Mouse (Mus musculus): ENCODE data around the gene Ifna13. TPM values are rescaled to one million over a fixed set of nuclear protein-coding genes. Genes with fewer than 3 reads are reported as not detected.

The Ifna13 gene
- polyA plus RNA-seq (2014; fragmentation: Nextera tagmentation; extraction: Ambion mirVana), result not detected in 2 replicates

DNA sequence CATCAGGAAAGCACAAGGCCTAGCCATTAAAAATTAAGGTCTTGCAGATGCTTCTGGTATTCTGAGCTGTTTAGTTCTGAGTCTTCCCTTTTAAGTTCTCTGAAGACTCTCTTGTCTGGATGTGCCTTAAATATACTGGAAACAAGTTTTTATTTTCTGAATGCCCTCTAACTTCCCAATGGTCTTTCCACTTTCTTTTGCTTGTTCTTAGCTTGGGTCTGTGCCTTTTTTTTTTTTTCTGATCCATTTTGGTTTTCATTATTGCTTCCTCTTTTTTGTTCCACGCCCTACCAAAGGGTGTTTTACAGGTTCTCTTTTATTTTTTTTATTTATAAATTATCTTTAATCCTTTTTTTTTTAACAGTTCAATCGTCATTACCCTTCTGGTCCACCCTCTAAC, at the start of gene Ifna13:
Ifna13 (minus strand) TSS at position 101 of the 400 bp plus-strand sequence.
- no peaks in the 10 kb centered on the region for H3K36me3 ChIP-seq (replicated peaks; ENCODE audit: control insufficient read depth, insufficient read depth)
- H3K27ac ChIP-seq, result no peak within 1 kb of the TSS
- ATAC-seq (ENCODE audit: low FRiP score) (no peak), DNase-seq (ENCODE audit: low spot score) (no peak)
- no peak within 1 kb of the TSS for H3K4me2 ChIP-seq (replicated peaks)
- H3K27me3 ChIP-seq (ENCODE audit: control insufficient read depth, insufficient read depth, low read length), result no peaks in the 10 kb centered on the region
- H3K4me3 ChIP-seq (replicated peaks; ENCODE audit: low read length), result no peak within 1 kb of the TSS
- H3K9ac ChIP-seq, result no peak within 1 kb of the TSS
- WGBS, result 69% methylated on average over 2 of the region's 2 CpGs
- no peaks in the 10 kb centered on the region for H3K4me1 ChIP-seq (replicated peaks; ENCODE audit: control insufficient read depth, insufficient read depth, low read length)
- no peaks in the 10 kb centered on the region for H3K9me3 ChIP-seq (ENCODE audit: control insufficient read depth, low read length)

DNA sequence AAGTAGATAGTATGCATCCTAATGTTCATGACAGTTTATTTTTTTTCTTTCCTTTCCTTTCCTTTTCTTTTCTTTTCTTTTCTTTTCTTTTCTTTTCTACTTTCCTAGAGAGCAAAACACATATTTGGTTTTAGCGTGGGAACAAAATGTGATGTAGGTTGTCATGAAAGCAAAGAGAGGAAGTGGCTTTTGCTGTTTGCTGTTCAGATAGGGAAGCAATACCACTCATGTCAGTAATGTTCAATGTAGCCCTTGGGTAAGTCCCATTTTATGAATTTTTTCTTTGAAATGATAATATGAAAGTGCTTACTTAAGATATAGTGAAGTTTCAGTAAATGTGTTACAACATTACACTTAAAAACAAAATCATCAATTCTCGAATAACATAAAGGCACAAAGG, 49.1 kb upstream of the Ifna13 start:
- Histone ChIP-seq H3K27ac (no peak overlapping the region), H3K9ac (no peak overlapping the region), H3K4me3 (replicated peaks; ENCODE audit: low read length) (no peak overlapping the region), H3K4me1 (replicated peaks; ENCODE audit: control insufficient read depth, insufficient read depth, low read length) (no peaks in the 10 kb centered on the region), H3K27me3 (ENCODE audit: control insufficient read depth, insufficient read depth, low read length) (no peaks in the 10 kb centered on the region), H3K9me3 (ENCODE audit: control insufficient read depth, low read length) (no peaks in the 10 kb centered on the region), H3K36me3 (replicated peaks; ENCODE audit: control insufficient read depth, insufficient read depth) (no peaks in the 10 kb centered on the region), H3K4me2 (replicated peaks) (no peak overlapping the region)
- 94% methylated on average over 2 of the region's 2 CpGs for WGBS
- no peak for DNase-seq (ENCODE audit: low spot score)
- no peak for ATAC-seq (ENCODE audit: low FRiP score)

GRCm38 (mm10) chr4:88692537-88692936, 48.3 kb upstream of the Ifna13 start:
- Histone ChIP-seq H3K4me2 (replicated peaks) (no peak overlapping the region), H3K36me3 (replicated peaks; ENCODE audit: control insufficient read depth, insufficient read depth) (no peaks in the 10 kb centered on the region), H3K4me1 (replicated peaks; ENCODE audit: control insufficient read depth, insufficient read depth, low read length) (no peaks in the 10 kb centered on the region), H3K4me3 (replicated peaks; ENCODE audit: low read length) (no peak overlapping the region), H3K27me3 (ENCODE audit: control insufficient read depth, insufficient read depth, low read length) (no peaks in the 10 kb centered on the region), H3K27ac (no peak overlapping the region), H3K9me3 (ENCODE audit: control insufficient read depth, low read length) (no peaks in the 10 kb centered on the region), H3K9ac (no peak overlapping the region)
- WGBS, result 92% methylated on average over 1 of the region's 1 CpGs
- ATAC-seq (ENCODE audit: low FRiP score) (no peak), DNase-seq (ENCODE audit: low spot score) (no peak)

- Histone ChIP-seq H3K4me3 (replicated peaks; ENCODE audit: low read length) (no peak within 1 kb of the TSS), H3K9me3 (ENCODE audit: control insufficient read depth, low read length) (no peaks in the 10 kb centered on the region), H3K4me2 (replicated peaks) (no peak within 1 kb of the TSS), H3K36me3 (replicated peaks; ENCODE audit: control insufficient read depth, insufficient read depth) (no peaks in the 10 kb centered on the region), H3K4me1 (replicated peaks; ENCODE audit: control insufficient read depth, insufficient read depth, low read length) (no peaks in the 10 kb centered on the region), H3K9ac (no peak within 1 kb of the TSS), H3K27me3 (ENCODE audit: control insufficient read depth, insufficient read depth, low read length) (no peaks in the 10 kb centered on the region), H3K27ac (no peak within 1 kb of the TSS)
- no peak for ATAC-seq (ENCODE audit: low FRiP score)
- no peak for DNase-seq (ENCODE audit: low spot score)
- WGBS, result 60% methylated on average over 2 of the region's 2 CpGs
These were observed 47.0 kb upstream of the Ifna13 start, which contains the start of gene Ifnab for GRCm38 (mm10) chr4:88691259-88691658. Ifnab (minus strand) TSS chr4:88691359.

DNA sequence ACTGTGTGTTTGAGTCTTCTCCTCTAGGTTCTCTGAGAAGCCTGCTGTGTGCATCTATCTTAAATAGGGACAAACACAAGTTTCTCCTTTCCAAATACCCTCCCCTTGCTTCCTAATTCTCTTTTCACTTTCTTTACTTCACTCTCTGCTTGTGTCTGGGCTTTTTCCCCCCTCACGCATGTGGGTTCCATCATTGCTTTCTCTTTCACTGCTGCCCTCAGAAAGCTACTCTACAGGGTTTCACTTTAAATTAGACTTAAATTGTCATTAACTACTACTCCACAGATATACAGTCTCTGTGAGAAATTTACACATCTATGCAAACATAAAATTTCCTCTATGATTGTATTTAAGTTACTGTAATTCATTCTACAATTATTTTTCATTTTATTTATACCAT, 39.6 kb upstream of the Ifna13 start, which contains the start of gene Ifna2:
Ifna2 (minus strand) TSS at position 101 of the 400 bp plus-strand sequence.
- 95% methylated on average over 1 of the region's 1 CpGs for WGBS
- no peaks in the 10 kb centered on the region for H3K4me1 ChIP-seq (replicated peaks; ENCODE audit: control insufficient read depth, insufficient read depth, low read length)
- DNase-seq (ENCODE audit: low spot score) (no peak), ATAC-seq (ENCODE audit: low FRiP score) (no peak)
- no peak within 1 kb of the TSS for H3K27ac ChIP-seq
- no peaks in the 10 kb centered on the region for H3K36me3 ChIP-seq (replicated peaks; ENCODE audit: control insufficient read depth, insufficient read depth)
- no peaks in the 10 kb centered on the region for H3K27me3 ChIP-seq (ENCODE audit: control insufficient read depth, insufficient read depth, low read length)
- no peaks in the 10 kb centered on the region for H3K9me3 ChIP-seq (ENCODE audit: control insufficient read depth, low read length)
- H3K4me2 ChIP-seq (replicated peaks), result no peak within 1 kb of the TSS
- H3K9ac ChIP-seq, result no peak within 1 kb of the TSS
- no peak within 1 kb of the TSS for H3K4me3 ChIP-seq (replicated peaks; ENCODE audit: low read length)

GRCm38 (mm10) chr4:88681353-88681752, 37.1 kb upstream of the Ifna13 start:
- H3K4me2 ChIP-seq (replicated peaks), result no peak overlapping the region
- 83% methylated on average over 3 of the region's 3 CpGs for WGBS
- H3K9me3 ChIP-seq (ENCODE audit: control insufficient read depth, low read length), result no peaks in the 10 kb centered on the region
- ATAC-seq (ENCODE audit: low FRiP score) (no peak), DNase-seq (ENCODE audit: low spot score) (no peak)
- no peaks in the 10 kb centered on the region for H3K4me1 ChIP-seq (replicated peaks; ENCODE audit: control insufficient read depth, insufficient read depth, low read length)
- H3K9ac ChIP-seq, result no peak overlapping the region
- H3K4me3 ChIP-seq (replicated peaks; ENCODE audit: low read length), result no peak overlapping the region
- H3K27me3 ChIP-seq (ENCODE audit: control insufficient read depth, insufficient read depth, low read length), result no peaks in the 10 kb centered on the region
- no peak overlapping the region for H3K27ac ChIP-seq
- no peaks in the 10 kb centered on the region for H3K36me3 ChIP-seq (replicated peaks; ENCODE audit: control insufficient read depth, insufficient read depth)

- 51% methylated on average over 8 of the region's 8 CpGs for WGBS
- no peak for ATAC-seq (ENCODE audit: low FRiP score)
These were observed 36.1 kb upstream of the Ifna13 start for GRCm38 (mm10) chr4:88680362-88680761.

DNA sequence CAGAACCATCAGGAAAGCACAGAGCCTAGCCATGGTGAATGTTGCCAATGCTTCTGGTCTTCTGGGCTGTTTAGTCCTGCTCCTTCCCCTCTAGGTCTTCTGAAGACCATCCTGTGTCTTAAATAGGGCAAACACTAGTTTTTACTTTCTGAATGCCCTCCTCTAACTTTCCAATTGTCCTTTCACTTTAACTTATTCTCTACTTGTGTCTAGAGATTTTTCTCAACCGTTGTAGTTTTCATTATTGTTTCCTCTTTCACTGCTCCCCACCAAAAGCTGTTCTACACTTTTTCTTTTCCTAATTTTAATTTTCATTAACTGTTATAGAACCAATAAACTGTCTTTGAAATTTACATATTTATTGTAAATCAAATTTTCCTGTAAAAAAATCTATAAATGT, 32.6 kb upstream of the Ifna13 start, which contains the start of gene Ifna16:
Ifna16 (minus strand) TSS at position 101 of the 400 bp plus-strand sequence.
- Histone ChIP-seq H3K9me3 (ENCODE audit: control insufficient read depth, low read length) (no peaks in the 10 kb centered on the region), H3K4me1 (replicated peaks; ENCODE audit: control insufficient read depth, insufficient read depth, low read length) (no peaks in the 10 kb centered on the region), H3K27ac (no peak within 1 kb of the TSS), H3K36me3 (replicated peaks; ENCODE audit: control insufficient read depth, insufficient read depth) (no peaks in the 10 kb centered on the region), H3K4me2 (replicated peaks) (no peak within 1 kb of the TSS), H3K27me3 (ENCODE audit: control insufficient read depth, insufficient read depth, low read length) (no peaks in the 10 kb centered on the region), H3K9ac (no peak within 1 kb of the TSS), H3K4me3 (replicated peaks; ENCODE audit: low read length) (no peak within 1 kb of the TSS)
- 87% methylated on average over 1 of the region's 1 CpGs for WGBS
- ATAC-seq (ENCODE audit: low FRiP score), result no peak
- DNase-seq (ENCODE audit: low spot score), result no peak

More at GRCm38 (mm10) chr4:88680362-88680761, 36.1 kb upstream of the Ifna13 start:
- no peaks in the 10 kb centered on the region for H3K9me3 ChIP-seq (ENCODE audit: control insufficient read depth, low read length)
- no peak overlapping the region for H3K9ac ChIP-seq
- H3K4me3 ChIP-seq (replicated peaks; ENCODE audit: low read length), result no peak overlapping the region
- no peaks in the 10 kb centered on the region for H3K27me3 ChIP-seq (ENCODE audit: control insufficient read depth, insufficient read depth, low read length)
- DNase-seq (ENCODE audit: low spot score), result peak; percentile 60
- H3K36me3 ChIP-seq (replicated peaks; ENCODE audit: control insufficient read depth, insufficient read depth), result no peaks in the 10 kb centered on the region
- no peak overlapping the region for H3K4me2 ChIP-seq (replicated peaks)
- H3K27ac ChIP-seq, result no peak overlapping the region
- no peaks in the 10 kb centered on the region for H3K4me1 ChIP-seq (replicated peaks; ENCODE audit: control insufficient read depth, insufficient read depth, low read length)

GRCm38 (mm10) chr4:88655461-88655860, 11.2 kb upstream of the Ifna13 start:
- WGBS, result 59% methylated on average over 1 of the region's 1 CpGs
- Histone ChIP-seq H3K27me3 (ENCODE audit: control insufficient read depth, insufficient read depth, low read length) (no peaks in the 10 kb centered on the region), H3K4me3 (replicated peaks; ENCODE audit: low read length) (no peak overlapping the region), H3K9me3 (ENCODE audit: control insufficient read depth, low read length) (no peaks in the 10 kb centered on the region), H3K4me1 (replicated peaks; ENCODE audit: control insufficient read depth, insufficient read depth, low read length) (no peaks in the 10 kb centered on the region), H3K9ac (no peak overlapping the region), H3K4me2 (replicated peaks) (no peak overlapping the region), H3K27ac (no peak overlapping the region), H3K36me3 (replicated peaks; ENCODE audit: control insufficient read depth, insufficient read depth) (no peaks in the 10 kb centered on the region)
- no peak for ATAC-seq (ENCODE audit: low FRiP score)
- no peak for DNase-seq (ENCODE audit: low spot score)

GRCm38 (mm10) chr4:88653644-88654043, 9.4 kb upstream of the Ifna13 start:
- 71% methylated on average over 3 of the region's 3 CpGs for WGBS
- Histone ChIP-seq H3K27me3 (ENCODE audit: control insufficient read depth, insufficient read depth, low read length) (no peaks in the 10 kb centered on the region), H3K4me3 (replicated peaks; ENCODE audit: low read length) (no peak overlapping the region), H3K36me3 (replicated peaks; ENCODE audit: control insufficient read depth, insufficient read depth) (no peaks in the 10 kb centered on the region), H3K27ac (no peak overlapping the region), H3K9me3 (ENCODE audit: control insufficient read depth, low read length) (no peaks in the 10 kb centered on the region), H3K9ac (no peak overlapping the region), H3K4me1 (replicated peaks; ENCODE audit: control insufficient read depth, insufficient read depth, low read length) (no peaks in the 10 kb centered on the region), H3K4me2 (replicated peaks) (no peak overlapping the region)
- DNase-seq (ENCODE audit: low spot score) (no peak), ATAC-seq (ENCODE audit: low FRiP score) (no peak)

Measured in hindbrain, embryonic 14.5 days (tissue).